Comparison of ENCODE assay signal across 8 mouse cellular contexts in genomic region chr12:16811477-16811876, GRCm38 (mm10). TPM values are rescaled to one million over a fixed set of nuclear protein-coding genes. Genes with fewer than 3 reads are reported as not detected.
DNase-seq lines count a peak whose midpoint lies in the region; ATAC-seq lines count a peak whose summit lies in the region.

No protein-coding gene starts in this region.

- peak overlapping the region; percentile 94 for H3K4me3 ChIP-seq in heart, embryonic 10.5 days
- H3K4me3 ChIP-seq in forebrain, embryonic 16.5 days (replicated peaks; ENCODE audit: low read length), result peak overlapping the region; percentile 87

- H3K36me3 ChIP-seq in heart, embryonic 10.5 days, result peaks cover 21% of the 10 kb centered on the region
- no peaks in the 10 kb centered on the region; the same call in 1 of the 2 replicates for H3K36me3 ChIP-seq in forebrain, embryonic 16.5 days (ENCODE audit: control insufficient read depth, insufficient read depth)

- H3K9me3 ChIP-seq in heart, embryonic 10.5 days, result no peaks in the 10 kb centered on the region
- H3K9me3 ChIP-seq in forebrain, embryonic 16.5 days (ENCODE audit: control insufficient read depth, low read length), result no peaks in the 10 kb centered on the region

- WGBS in heart, embryonic 10.5 days, result 6% methylated on average over 15 of the region's 15 CpGs
- 4% methylated on average over 15 of the region's 15 CpGs for WGBS in forebrain, embryonic 16.5 days

- peak overlapping the region; percentile 99 for H3K27ac ChIP-seq in heart, embryonic 10.5 days
- H3K27ac ChIP-seq in forebrain, embryonic 16.5 days (ENCODE audit: low read length), result no peak overlapping the region

- peak overlapping the region; percentile 76 for H3K4me2 ChIP-seq in forebrain, embryonic 16.5 days (ENCODE audit: low read length)

- H3K9ac ChIP-seq in forebrain, embryonic 16.5 days (replicated peaks; ENCODE audit: low read depth, low read length), result peak overlapping the region; percentile 96

- DNase-seq in heart, embryonic 10.5 days (ENCODE audit: low spot score), result no peak
- no peak for DNase-seq in heart, adult 9 months (ENCODE audit: low spot score in 2 of 2)
- peak; percentile 46 for DNase-seq in Muller cell, postnatal 12 days (ENCODE audit: inconsistent ontology term)
- DNase-seq in lung, postnatal 36 days, result peak; percentile 4
- DNase-seq in adrenal gland, postnatal 10 days, result no peak
- no peak for DNase-seq in layer of hippocampus, adult 9-10 months (ENCODE audit: low spot score)
- no peak for DNase-seq in thymus, adult 18-20 months

- H3K4me1 ChIP-seq in heart, embryonic 10.5 days, result peaks cover 19% of the 10 kb centered on the region
- peaks cover 14% of the 10 kb centered on the region for H3K4me1 ChIP-seq in forebrain, embryonic 16.5 days (replicated peaks; ENCODE audit: control insufficient read depth, insufficient read depth, low read length)

- ATAC-seq in forebrain, embryonic 16.5 days, result 0 out of 2 replicates have a peak, but pooled peaks have one; percentile 1

- H3K27me3 ChIP-seq in heart, embryonic 10.5 days (ENCODE audit: insufficient read depth, poor library complexity, severe bottlenecking), result peaks cover 36% of the 10 kb centered on the region
- peaks cover 12% of the 10 kb centered on the region; the same call in 1 of the 2 replicates for H3K27me3 ChIP-seq in forebrain, embryonic 16.5 days (replicated peaks; ENCODE audit: control insufficient read depth, insufficient read depth, low read length)

RNA-seq across cellular contexts. Expression of gene E2f6, which starts 0.7 kb away (rescaled TPM):
- 52.8 and 63.4 TPM in 2 replicates for polyA plus RNA-seq in heart, embryonic 10.5 days (2016; fragmentation: Nextera tagmentation; extraction: Ambion mirVana)
- 28.0 and 28.6 TPM in 2 replicates for polyA plus RNA-seq in forebrain, embryonic 16.5 days (2015; fragmentation: Nextera tagmentation; extraction: Ambion mirVana)
- total RNA-seq in adrenal gland, postnatal 10 days (2021), result 10 to 100 TPM; 27.5 to 43.8 TPM

RNA-seq across cellular contexts. Expression of gene Greb1, which starts 10.8 kb away (rescaled TPM):
- 5.5 TPM in 2 replicates for polyA plus RNA-seq in heart, embryonic 10.5 days (2016; fragmentation: Nextera tagmentation; extraction: Ambion mirVana)
- polyA plus RNA-seq in forebrain, embryonic 16.5 days (2015; fragmentation: Nextera tagmentation; extraction: Ambion mirVana), result 0.56 and 0.72 TPM in 2 replicates
- 10 to 100 TPM; 19.3 to 37.1 TPM for total RNA-seq in adrenal gland, postnatal 10 days (2021)

Comparison
In these comparisons a context has a peak if more than half of its experiments do, and no peak if none do; other contexts are left out.
1. DNase-seq: peak in Muller cell, postnatal 12 days (single experiment) and lung, postnatal 36 days (single experiment); none in heart, embryonic 10.5 days (single experiment), heart, adult 9 months (0 of 2), adrenal gland, postnatal 10 days (single experiment), layer of hippocampus, adult 9-10 months (single experiment) and thymus, adult 18-20 months (0 of 2).